Mouse (Mus musculus) large intestine, adult 2 months (tissue): ENCODE data around the gene 2810006K23Rik. TPM values are rescaled to one million over a fixed set of nuclear protein-coding genes. Genes with fewer than 3 reads are reported as not detected.

ENCODE experiments used
- DNase-seq: peaks from one replicate; pipeline ENCODE4 v3.0.0-alpha.2; 2012; ENCODE audit warnings: low read depth, low spot score
- WGBS: fragments of 180-500 bp; shearing (Covaris S2); methylation state at CpG from one replicate; pipeline ENCODE4 v1.1.7; 2018; 5-methylcytosine and 5-hydroxymethylcytosine counted together
- polyA plus RNA-seq: library from polyadenylated mRNA; depleted of rRNA; stranded (reverse); fragments of >200 nt; gene quantifications from 2 replicates; pipeline ENCODE4 v1.2.3, GENCODE M21; 2012; rRNA removed

2810006K23Rik gene
- polyA plus RNA-seq, 1 experiment: 4.1 TPM

- DNase-seq: no peak
- 96% methylated on average over 7 of the region's 7 CpGs for WGBS
Measured at GRCm38 (mm10) chr5:124374298-124374697, 46.4 kb downstream of the 2810006K23Rik start.

GRCm38 (mm10) chr5:124376401-124376800 is 48.5 kb downstream of the 2810006K23Rik start:
- WGBS: 94% methylated on average over 1 of the region's 1 CpGs
- DNase-seq: no peak

- WGBS: 53% methylated on average over 4 of the region's 4 CpGs
Measured at GRCm38 (mm10) chr5:124377149-124377548, 49.3 kb downstream of the 2810006K23Rik start.

GRCm38 (mm10) chr5:124380121-124380520 is 52.2 kb downstream of the 2810006K23Rik start:
- no peak for DNase-seq
- 98% methylated on average over 1 of the region's 1 CpGs for WGBS

More at GRCm38 (mm10) chr5:124377149-124377548, 49.3 kb downstream of the 2810006K23Rik start:
- DNase-seq: peak; percentile 31

GRCm38 (mm10) chr5:124387932-124388331 is 60.0 kb downstream of the 2810006K23Rik start:
- WGBS: 61% methylated on average over 5 of the region's 5 CpGs
- no peak for DNase-seq

Other genes with a start within 250 kb of the 2810006K23Rik start
- gene Abcb9, start 232.3 kb upstream of the 2810006K23Rik start, polyA plus RNA-seq: 7.6 and 10.6 TPM in 2 replicates
- gene Ogfod2, start 215.8 kb upstream of the 2810006K23Rik start, polyA plus RNA-seq: 37.7 and 41.5 TPM in 2 replicates
- 25.5 and 32.0 TPM in 2 replicates for gene Arl6ip4, start 212.0 kb upstream of the 2810006K23Rik start, polyA plus RNA-seq
- gene Pitpnm2, start 78.3 kb upstream of the 2810006K23Rik start, polyA plus RNA-seq: 8.8 and 14.1 TPM in 2 replicates
- 2.2 and 3.5 TPM in 2 replicates for gene Mphosph9, start 117 bp upstream of the 2810006K23Rik start, polyA plus RNA-seq
- 97.9 and 118 TPM in 2 replicates for gene Cdk2ap1, start 35.0 kb downstream of the 2810006K23Rik start, polyA plus RNA-seq
- gene Sbno1, start 97.9 kb downstream of the 2810006K23Rik start, polyA plus RNA-seq: 9.9 and 18.8 TPM in 2 replicates
- gene Kmt5a, start 111.8 kb downstream of the 2810006K23Rik start, polyA plus RNA-seq: 56.4 and 93.1 TPM in 2 replicates
- gene Rilpl2, start 150.3 kb downstream of the 2810006K23Rik start, polyA plus RNA-seq: 26.3 and 28.0 TPM in 2 replicates
- 3.4 and 3.8 TPM in 2 replicates for gene Snrnp35, start 155.0 kb downstream of the 2810006K23Rik start, polyA plus RNA-seq
- 1.8 and 2.9 TPM in 2 replicates for gene Rilpl1, start 203.3 kb downstream of the 2810006K23Rik start, polyA plus RNA-seq
- gene Tmed2, start 212.6 kb downstream of the 2810006K23Rik start, polyA plus RNA-seq: 129 and 151 TPM in 2 replicates
- gene Ddx55, start 224.8 kb downstream of the 2810006K23Rik start, polyA plus RNA-seq: 8.9 and 12.1 TPM in 2 replicates